Mouse (Mus musculus): ENCODE data around the gene Prx. TPM values are rescaled to one million over a fixed set of nuclear protein-coding genes. Genes with fewer than 3 reads are reported as not detected.

Gene Prx
- polyA plus RNA-seq, 2 experiments: 2.1 to 6.6 TPM

DNA sequence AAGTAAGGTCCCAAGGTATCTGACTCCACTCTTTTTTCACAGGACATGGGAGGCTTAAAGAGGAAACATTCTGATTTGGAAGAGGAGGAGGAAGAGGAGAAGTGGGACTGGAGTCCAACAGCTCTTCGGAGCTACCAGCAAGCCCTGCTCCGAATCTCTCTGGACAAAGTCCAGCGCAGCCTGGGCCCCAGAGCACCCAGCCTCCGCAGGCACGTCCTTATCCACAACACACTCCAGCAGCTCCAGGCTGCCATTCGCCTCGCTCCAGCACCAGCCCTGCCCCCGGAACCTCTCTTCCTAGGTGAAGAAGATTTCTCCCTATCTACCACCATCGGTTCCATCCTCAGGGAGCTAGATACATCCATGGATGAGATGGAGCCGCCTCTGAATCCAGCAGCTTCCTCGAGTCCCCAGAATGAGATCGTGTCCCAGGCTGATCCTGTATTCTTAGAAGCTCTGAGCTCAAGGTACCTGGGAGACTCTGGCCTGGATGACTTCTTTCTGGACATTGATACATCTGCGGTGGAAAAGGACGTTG lies 23.0 kb upstream of the Prx start:
- Histone ChIP-seq H3K36me3 (ENCODE audit: control insufficient read depth, insufficient read depth, low read length) (peaks cover 18% of the 10 kb centered on the region), H3K9me3 (ENCODE audit: control insufficient read depth, low read length) (no peaks in the 10 kb centered on the region), H3K4me1 (ENCODE audit: control insufficient read depth, insufficient read depth, low read length) (peaks cover 10% of the 10 kb centered on the region), H3K9ac (ENCODE audit: low read depth, low read length, severe bottlenecking) (no peak overlapping the region), H3K27ac (replicated peaks; ENCODE audit: low read depth, low read length) (no peak overlapping the region), H3K4me2 (replicated peaks; ENCODE audit: low read depth, low read length, severe bottlenecking) (no peak overlapping the region), H3K4me3 (replicated peaks; ENCODE audit: low read length) (no peak overlapping the region), H3K27me3 (ENCODE audit: control insufficient read depth, insufficient read depth, low read length) (no peaks in the 10 kb centered on the region)
- no peak for TF ChIP-seq POLR2A (IDR thresholded peaks at IDR 0.05; ENCODE audit: borderline replicate concordance, extremely low read depth, insufficient read depth, insufficient read length)
- ATAC-seq (ENCODE audit: low FRiP score, low read depth): no peak
- WGBS: 95% methylated on average over 14 of the region's 14 CpGs
- no peak for DNase-seq (ENCODE audit: low spot score)

DNA sequence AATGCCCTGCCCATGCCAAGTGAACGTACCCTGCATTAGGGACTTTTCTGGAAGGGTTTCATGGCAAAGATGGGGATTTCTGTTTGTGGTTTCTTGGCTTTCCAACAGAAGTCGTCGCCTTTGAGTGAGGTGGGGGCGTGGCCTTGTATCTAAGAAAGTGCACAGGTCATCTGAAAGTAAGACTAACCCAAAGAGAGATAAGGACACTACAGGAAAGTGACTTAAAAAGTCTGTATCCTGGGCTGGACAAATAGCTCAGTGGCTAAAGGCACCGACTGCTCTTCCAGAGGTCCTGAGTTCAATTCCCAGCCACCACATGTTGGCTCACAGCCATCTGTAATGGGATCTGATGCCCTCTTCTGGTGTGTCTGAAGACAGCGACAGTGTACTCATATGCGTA lies 20.6 kb upstream of the Prx start:
- ATAC-seq (ENCODE audit: low FRiP score, low read depth) (no peak), DNase-seq (ENCODE audit: low spot score) (no peak)
- H3K9me3 ChIP-seq (ENCODE audit: control insufficient read depth, low read length): no peaks in the 10 kb centered on the region
- no peak for TF ChIP-seq POLR2A (IDR thresholded peaks at IDR 0.05; ENCODE audit: borderline replicate concordance, extremely low read depth, insufficient read depth, insufficient read length)
- peaks cover 18% of the 10 kb centered on the region for H3K36me3 ChIP-seq (ENCODE audit: control insufficient read depth, insufficient read depth, low read length)
- no peak overlapping the region for H3K27ac ChIP-seq (replicated peaks; ENCODE audit: low read depth, low read length)
- H3K4me1 ChIP-seq (ENCODE audit: control insufficient read depth, insufficient read depth, low read length): 0 out of 2 replicates have a peak, but pooled peaks cover 7% of the 10 kb centered on the region
- H3K4me3 ChIP-seq (replicated peaks; ENCODE audit: low read length): no peak overlapping the region
- no peak overlapping the region for H3K9ac ChIP-seq (ENCODE audit: low read depth, low read length, severe bottlenecking)
- no peak overlapping the region for H3K4me2 ChIP-seq (replicated peaks; ENCODE audit: low read depth, low read length, severe bottlenecking)
- 82% methylated on average over 7 of the region's 7 CpGs for WGBS
- H3K27me3 ChIP-seq (ENCODE audit: control insufficient read depth, insufficient read depth, low read length): no peaks in the 10 kb centered on the region

- Histone ChIP-seq H3K9ac (ENCODE audit: low read depth, low read length, severe bottlenecking) (no peak overlapping the region), H3K4me1 (ENCODE audit: control insufficient read depth, insufficient read depth, low read length) (0 out of 2 replicates have a peak, but pooled peaks cover 7% of the 10 kb centered on the region), H3K36me3 (ENCODE audit: control insufficient read depth, insufficient read depth, low read length) (peaks cover 18% of the 10 kb centered on the region), H3K27me3 (ENCODE audit: control insufficient read depth, insufficient read depth, low read length) (no peaks in the 10 kb centered on the region), H3K27ac (replicated peaks; ENCODE audit: low read depth, low read length) (no peak overlapping the region), H3K4me3 (replicated peaks; ENCODE audit: low read length) (no peak overlapping the region), H3K4me2 (replicated peaks; ENCODE audit: low read depth, low read length, severe bottlenecking) (no peak overlapping the region), H3K9me3 (ENCODE audit: control insufficient read depth, low read length) (no peaks in the 10 kb centered on the region)
- ATAC-seq (ENCODE audit: low FRiP score, low read depth) (no peak), DNase-seq (ENCODE audit: low spot score) (no peak)
- no peak for TF ChIP-seq POLR2A (IDR thresholded peaks at IDR 0.05; ENCODE audit: borderline replicate concordance, extremely low read depth, insufficient read depth, insufficient read length)
- WGBS: 71% methylated on average over 1 of the region's 1 CpGs
Measured at GRCm38 (mm10) chr7:27479750-27480149, 19.4 kb upstream of the Prx start.

DNA sequence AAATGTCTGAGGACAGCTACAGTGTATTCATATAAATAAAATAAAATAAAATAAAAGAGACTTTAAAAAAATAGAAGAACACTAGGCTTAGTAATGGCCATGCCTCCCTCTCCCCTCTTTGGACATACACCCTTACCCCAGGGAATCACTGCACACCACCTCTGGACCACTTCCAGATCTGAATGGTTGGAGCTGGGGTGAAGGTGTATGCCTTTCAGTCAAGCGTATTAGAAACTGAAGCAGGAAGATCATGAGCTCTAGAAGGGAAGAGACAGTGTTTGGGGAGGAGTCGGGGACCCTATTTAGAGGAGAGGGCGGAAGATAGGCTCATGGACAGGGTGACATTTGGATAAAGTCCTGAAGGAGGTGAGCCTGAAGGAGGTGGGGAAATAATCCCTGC lies 18.6 kb upstream of the Prx start:
- no peak overlapping the region for H3K9ac ChIP-seq (ENCODE audit: low read depth, low read length, severe bottlenecking)
- DNase-seq (ENCODE audit: low spot score): no peak
- H3K4me1 ChIP-seq (ENCODE audit: control insufficient read depth, insufficient read depth, low read length): 0 out of 2 replicates have a peak, but pooled peaks cover 4% of the 10 kb centered on the region
- H3K4me3 ChIP-seq (replicated peaks; ENCODE audit: low read length): no peak overlapping the region
- no peaks in the 10 kb centered on the region for H3K27me3 ChIP-seq (ENCODE audit: control insufficient read depth, insufficient read depth, low read length)
- no peaks in the 10 kb centered on the region for H3K9me3 ChIP-seq (ENCODE audit: control insufficient read depth, low read length)
- H3K36me3 ChIP-seq (ENCODE audit: control insufficient read depth, insufficient read depth, low read length): peaks cover 18% of the 10 kb centered on the region
- ATAC-seq (ENCODE audit: low FRiP score, low read depth): no peak
- 72% methylated on average over 3 of the region's 3 CpGs for WGBS
- H3K4me2 ChIP-seq (replicated peaks; ENCODE audit: low read depth, low read length, severe bottlenecking): peak overlapping the region; percentile 45; the same call in 1 of the 2 replicates
- no peak for TF ChIP-seq POLR2A (IDR thresholded peaks at IDR 0.05; ENCODE audit: borderline replicate concordance, extremely low read depth, insufficient read depth, insufficient read length)
- peak overlapping the region; percentile 77 for H3K27ac ChIP-seq (replicated peaks; ENCODE audit: low read depth, low read length)

DNA sequence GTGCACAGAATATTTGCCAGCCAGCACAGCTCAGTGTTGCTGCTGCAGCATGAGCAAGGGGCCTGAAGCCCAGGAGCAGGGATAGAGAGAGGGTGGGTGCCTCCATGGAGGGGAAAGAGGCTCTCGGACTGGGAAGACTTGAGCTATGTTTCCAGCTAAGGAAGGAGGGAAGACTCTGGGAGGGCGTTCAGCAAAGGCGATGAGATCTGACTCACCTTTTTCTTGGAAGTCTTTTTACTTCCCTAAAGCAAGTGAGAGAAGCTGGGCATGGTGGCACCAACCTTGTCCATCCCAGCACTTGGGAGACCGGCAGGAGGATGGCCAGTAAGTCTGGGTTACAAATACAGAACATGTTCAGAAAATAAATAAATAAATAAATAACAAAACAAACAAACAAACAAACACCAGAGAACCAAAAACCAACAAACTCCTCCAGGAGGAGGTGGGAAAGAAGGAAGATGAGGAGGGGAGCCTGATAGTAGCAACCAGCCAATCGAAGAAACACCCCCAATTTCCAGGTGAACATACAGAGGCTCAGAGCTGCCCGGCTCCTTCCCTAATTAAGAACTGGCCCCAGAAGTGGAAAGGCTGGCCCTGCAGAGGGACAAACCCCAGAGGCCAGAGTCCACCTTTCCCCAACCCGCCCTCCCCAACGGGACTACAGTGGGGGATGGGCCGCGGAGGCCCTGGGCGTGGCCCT lies 18.0 kb upstream of the Prx start:
- DNase-seq (ENCODE audit: low spot score): no peak
- Histone ChIP-seq H3K4me1 (ENCODE audit: control insufficient read depth, insufficient read depth, low read length) (peaks cover 4% of the 10 kb centered on the region; the same call in 1 of the 2 replicates), H3K9me3 (ENCODE audit: control insufficient read depth, low read length) (no peaks in the 10 kb centered on the region), H3K27ac (replicated peaks; ENCODE audit: low read depth, low read length) (peak overlapping the region; percentile 77), H3K9ac (ENCODE audit: low read depth, low read length, severe bottlenecking) (peak overlapping the region; percentile 36; the same call in 1 of the 2 replicates), H3K36me3 (ENCODE audit: control insufficient read depth, insufficient read depth, low read length) (peaks cover 16% of the 10 kb centered on the region), H3K4me2 (replicated peaks; ENCODE audit: low read depth, low read length, severe bottlenecking) (peak overlapping the region; percentile 45), H3K27me3 (ENCODE audit: control insufficient read depth, insufficient read depth, low read length) (no peaks in the 10 kb centered on the region), H3K4me3 (replicated peaks; ENCODE audit: low read length) (peak overlapping the region; percentile 22)
- no peak for ATAC-seq (ENCODE audit: low FRiP score, low read depth)
- WGBS: 20% methylated on average over 8 of the region's 11 CpGs
- no peak for TF ChIP-seq POLR2A (IDR thresholded peaks at IDR 0.05; ENCODE audit: borderline replicate concordance, extremely low read depth, insufficient read depth, insufficient read length)
